Comparison of ENCODE assay signal across 8 mouse cellular contexts in the genomic region with DNA sequence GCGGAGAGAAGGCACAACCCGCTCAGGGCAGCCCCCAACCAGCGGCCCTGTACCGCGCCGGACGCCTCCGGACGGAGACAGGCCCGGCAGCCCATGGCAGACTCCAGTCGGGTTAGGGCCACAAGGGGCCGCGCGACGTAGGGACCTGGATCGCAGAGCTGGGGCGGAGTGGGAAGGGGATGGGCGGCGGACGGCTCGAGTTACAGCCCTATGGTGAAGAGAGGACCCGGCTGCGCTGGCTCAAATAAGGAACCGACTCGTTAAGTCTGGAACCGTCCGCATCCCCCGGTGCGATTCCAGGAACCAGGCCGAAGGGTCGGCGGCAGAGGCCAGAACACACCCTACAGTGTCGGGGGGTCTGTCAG. TPM values are rescaled to one million over a fixed set of nuclear protein-coding genes. Genes with fewer than 3 reads are reported as not detected.
A peak's percentile ranks its signal among the peaks of the same experiment; 100 is the strongest.
DNase-seq lines count a peak whose midpoint lies in the region; ATAC-seq and TF ChIP-seq lines count a peak whose summit lies in the region.

Gene Mmp23 (minus strand): TSS at position 299 of the 365 bp plus-strand sequence.

- DNase-seq in kidney, adult 18-20 months = peak; percentile 21
- DNase-seq in kidney, adult 11 months = no peak
- peak; percentile 74 for DNase-seq in embryo, embryonic 10.5 days (ENCODE audit: low spot score)
- peak; percentile 36 for DNase-seq in heart, adult 8-10 months (ENCODE audit: low spot score)
- DNase-seq in lung, postnatal 14 days = peak; percentile 43
- no peak for DNase-seq in left cerebral cortex, postnatal 36 days (ENCODE audit: low spot score in 2 of 2)

- H3K4me3 ChIP-seq in kidney, embryonic 16.5 days (ENCODE audit: low read length) = peak within 1 kb of the TSS; percentile 53
- H3K4me3 ChIP-seq in small intestine, adult 2 months (ENCODE audit: low read depth, low read length) = peak within 1 kb of the TSS; percentile 67

- peak within 1 kb of the TSS; percentile 86 for H3K27ac ChIP-seq in kidney, embryonic 16.5 days (ENCODE audit: low read length)
- H3K27ac ChIP-seq in small intestine, adult 2 months (ENCODE audit: insufficient read depth, low read depth, low read length) = peak within 1 kb of the TSS; percentile 26

- H3K36me3 ChIP-seq in kidney, embryonic 16.5 days (ENCODE audit: insufficient read depth, low read length) = peaks cover 34% of the 10 kb centered on the region
- H3K36me3 ChIP-seq in small intestine, adult 2 months (ENCODE audit: control insufficient read depth, insufficient read depth, low read length) = peaks cover 45% of the 10 kb centered on the region

- ATAC-seq in kidney, embryonic 16.5 days (ENCODE audit: low FRiP score, low TSS enrichment) = peak; percentile 72

- H3K9ac ChIP-seq in kidney, embryonic 16.5 days (replicated peaks; ENCODE audit: low read length) = peak within 1 kb of the TSS; percentile 73

- H3K4me2 ChIP-seq in kidney, embryonic 16.5 days (replicated peaks; ENCODE audit: low read depth, low read length) = peak within 1 kb of the TSS; percentile 71

- WGBS in kidney, embryonic 16.5 days = under 1% methylated on average over 33 of the region's 33 CpGs
- WGBS in small intestine, adult 2 months = 2% methylated on average over 33 of the region's 33 CpGs

- no peak for TF ChIP-seq POLR2A in small intestine, adult 2 months (IDR thresholded peaks at IDR 0.05; ENCODE audit: low read depth, low read length)

- peaks cover 15% of the 10 kb centered on the region for H3K27me3 ChIP-seq in kidney, embryonic 16.5 days (ENCODE audit: insufficient read depth, low read length)
- H3K27me3 ChIP-seq in small intestine, adult 2 months (ENCODE audit: control insufficient read depth, insufficient read depth, low read length) = no peaks in the 10 kb centered on the region

- TF ChIP-seq CTCF in small intestine, adult 2 months (IDR thresholded peaks at IDR 0.05; ENCODE audit: extremely low read depth, insufficient read length, insufficient replicate concordance, low read depth, low read length) = no peak

- H3K4me1 ChIP-seq in kidney, embryonic 16.5 days (ENCODE audit: insufficient read depth, low read length) = peaks cover 43% of the 10 kb centered on the region
- peaks cover 28% of the 10 kb centered on the region for H3K4me1 ChIP-seq in small intestine, adult 2 months (ENCODE audit: control insufficient read depth, insufficient read depth, insufficient read length, low read length)

- no peaks in the 10 kb centered on the region for H3K9me3 ChIP-seq in kidney, embryonic 16.5 days (ENCODE audit: low read length)

- intact Hi-C loops in left cerebral cortex, postnatal 36 days (cut with DNase I) = no loop called here

RNA-seq across cellular contexts. Expression of gene Mmp23, which starts in this region (rescaled TPM):
- 1 to 10 TPM; 6.7 to 9.0 (median 7.4) TPM for total RNA-seq in heart, adult 8-10 months (2022)
- polyA plus RNA-seq in kidney, embryonic 16.5 days (2015; fragmentation: Nextera tagmentation; extraction: Ambion mirVana) = 70.4 and 71.7 TPM in 2 replicates
- polyA plus RNA-seq in small intestine, adult 2 months (2012; rRNA removed) = 32.6 and 55.1 TPM in 2 replicates
- total RNA-seq in left cerebral cortex, postnatal 36 days (2021) = 1 to 10 TPM; 1.1 to 5.3 TPM

Comparison
In these comparisons a context has a peak if more than half of its experiments do, and no peak if none do; other contexts are left out.
1. DNase-seq: peak in kidney, adult 18-20 months (single experiment), embryo, embryonic 10.5 days (single experiment), heart, adult 8-10 months (single experiment) and lung, postnatal 14 days (single experiment); none in kidney, adult 11 months (single experiment) and left cerebral cortex, postnatal 36 days (0 of 2).